Mouse (Mus musculus) T-helper 17 cell (primary cell): ENCODE data around the gene Crybg1.

Experiments
- in situ Hi-C, 2 experiments: fragments of 300-600 bp; cut with MboI, MseI; formaldehyde crosslinking; loops; 1 replicate in 1 of 2; 2 replicates in 1 of 2; pipeline ENCODE4 v1.15.1; 2025; ENCODE audit warnings: high pct_unique_total_duplicates in 2 of 2

The Crybg1 gene

DNA sequence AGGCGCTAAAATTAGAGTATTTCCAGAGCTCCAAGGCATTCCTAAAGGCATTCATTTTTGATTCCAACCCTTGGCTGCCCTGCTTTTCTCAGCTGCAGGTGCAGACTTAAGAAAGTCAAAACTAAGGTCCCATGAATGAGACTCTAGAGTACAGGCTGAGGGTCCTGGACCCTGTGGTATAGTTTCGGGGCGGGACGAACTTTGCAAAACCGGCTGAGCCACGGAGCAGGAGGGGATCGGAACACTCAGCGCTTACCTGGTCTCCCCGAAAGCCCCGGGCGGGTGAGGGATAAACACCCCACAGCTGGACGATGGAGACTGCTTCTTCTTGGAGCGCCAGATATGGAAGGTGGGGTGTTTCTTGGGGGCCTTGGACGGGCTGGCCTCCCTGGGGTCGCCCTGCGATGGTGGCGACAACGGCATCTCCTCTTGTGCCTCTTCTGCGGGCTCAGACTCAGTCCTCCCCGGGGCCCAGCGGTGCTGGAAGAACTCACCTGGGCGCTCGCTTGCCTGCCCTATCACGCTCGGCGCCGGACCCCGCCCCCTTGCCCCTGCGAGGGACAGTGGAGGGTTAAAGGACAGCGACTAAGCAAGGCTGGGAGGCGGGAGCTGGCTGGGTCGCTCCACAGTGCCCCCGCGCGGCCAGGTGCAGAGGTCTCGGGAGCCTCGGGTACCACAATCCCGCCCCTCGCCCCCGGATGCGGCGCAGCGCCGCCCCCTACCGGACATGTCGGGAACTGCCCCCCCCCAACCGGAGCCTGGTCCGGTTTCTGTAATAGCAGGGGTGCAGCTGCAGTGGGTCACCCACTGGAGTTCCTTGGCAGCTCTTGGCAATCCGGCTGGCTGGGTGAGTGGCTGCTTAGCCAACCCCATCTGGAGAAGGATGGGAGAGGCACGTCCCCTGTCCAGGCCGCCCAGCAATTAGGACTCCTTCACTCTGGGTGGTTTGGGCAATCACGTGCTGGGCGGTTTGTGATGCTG lies at the start of gene Crybg1:
Crybg1 (minus strand) TSS at position 517 of the 981 bp plus-strand sequence.
- in situ Hi-C loops: loop anchor here in 1 of 2 experiments (10.0 kb wide), 2 partner anchors 194 to 1354 kb away; no protein-coding TSS in a partner anchor

DNA sequence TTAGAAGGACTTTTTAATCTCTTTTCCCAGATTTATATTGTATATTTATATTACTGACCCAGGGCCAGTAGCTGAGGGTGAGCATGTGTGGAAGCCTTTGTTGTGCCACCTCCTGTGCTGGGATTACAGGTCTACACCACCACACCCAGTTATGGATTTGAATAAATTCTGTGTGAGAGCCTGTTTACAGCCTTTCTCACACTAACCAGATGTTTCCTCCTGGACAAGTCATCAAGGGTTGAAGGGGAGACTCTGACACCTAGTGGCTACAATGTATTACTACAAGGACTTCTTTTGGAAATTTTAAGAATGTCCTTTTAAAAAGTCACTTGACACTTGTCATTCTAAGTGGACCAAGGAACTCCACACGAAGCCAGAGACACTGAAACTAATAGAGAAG lies 28.7 kb upstream of the Crybg1 start:
- in situ Hi-C loops: loop anchor here in 1 of 2 experiments (5.0 kb wide), 1 partner anchor 230 kb away; no protein-coding TSS in a partner anchor

- in situ Hi-C loops: loop anchor here in 1 of 2 experiments (5.0 kb wide), 1 partner anchor 229 kb away; no protein-coding TSS in a partner anchor
These were observed 27.9 kb upstream of the Crybg1 start for GRCm38 (mm10) chr10:44176548-44176947.

- in situ Hi-C loops: loop anchor here in 1 of 2 experiments (5.0 kb wide), 1 partner anchor 229 kb away; no protein-coding TSS in a partner anchor
These were observed 27.5 kb upstream of the Crybg1 start for GRCm38 (mm10) chr10:44176120-44176519.

GRCm38 (mm10) chr10:44170145-44170544 lies 21.5 kb upstream of the Crybg1 start:
- in situ Hi-C loops: no loop called here

DNA sequence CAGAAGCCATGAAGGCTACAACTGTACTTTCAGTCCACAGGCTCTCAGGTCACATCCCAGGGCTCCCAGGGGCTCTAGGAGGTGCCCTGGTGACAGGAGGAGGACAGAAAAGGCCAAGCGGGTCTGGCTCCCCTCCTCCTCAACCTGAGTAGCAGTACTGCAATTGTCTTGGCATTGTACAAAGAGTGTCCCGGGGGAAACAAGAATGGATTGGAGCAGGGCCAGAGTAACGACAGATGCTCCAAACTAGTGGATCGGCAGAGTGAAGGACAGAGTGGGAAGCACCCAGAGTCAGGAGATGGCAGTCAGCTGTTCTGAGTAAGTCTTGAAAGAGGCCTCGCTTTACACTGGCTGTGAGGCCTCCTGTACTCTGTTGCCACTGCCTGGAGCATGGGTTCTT lies 18.4 kb upstream of the Crybg1 start:
- in situ Hi-C loops: no loop called here

GRCm38 (mm10) chr10:44164258-44164975 lies 15.8 kb upstream of the Crybg1 start:
- in situ Hi-C loops: no loop called here

- in situ Hi-C loops: no loop called here
These were observed 14.4 kb upstream of the Crybg1 start for GRCm38 (mm10) chr10:44163028-44163427.

- in situ Hi-C loops: no loop called here
These were observed 11.5 kb upstream of the Crybg1 start for GRCm38 (mm10) chr10:44160150-44160549.

DNA sequence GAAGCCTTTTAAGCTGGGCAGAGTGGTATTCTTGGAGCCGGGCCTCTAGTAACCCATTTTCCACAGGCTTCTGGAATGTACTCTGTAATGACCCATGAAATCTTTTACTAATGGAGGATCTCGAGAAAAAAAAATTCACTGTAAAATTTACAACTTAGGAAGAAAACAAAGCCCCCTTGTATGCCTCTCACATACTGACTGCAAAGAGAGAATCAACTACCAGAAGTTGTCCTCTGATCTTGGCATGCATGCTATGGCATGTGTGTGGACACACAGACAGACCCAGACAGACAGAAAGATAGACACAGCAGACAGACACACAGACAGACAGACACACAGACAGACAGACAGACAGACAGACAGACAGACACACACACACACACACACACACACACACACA lies 8.8 kb upstream of the Crybg1 start:
- in situ Hi-C loops: no loop called here

DNA sequence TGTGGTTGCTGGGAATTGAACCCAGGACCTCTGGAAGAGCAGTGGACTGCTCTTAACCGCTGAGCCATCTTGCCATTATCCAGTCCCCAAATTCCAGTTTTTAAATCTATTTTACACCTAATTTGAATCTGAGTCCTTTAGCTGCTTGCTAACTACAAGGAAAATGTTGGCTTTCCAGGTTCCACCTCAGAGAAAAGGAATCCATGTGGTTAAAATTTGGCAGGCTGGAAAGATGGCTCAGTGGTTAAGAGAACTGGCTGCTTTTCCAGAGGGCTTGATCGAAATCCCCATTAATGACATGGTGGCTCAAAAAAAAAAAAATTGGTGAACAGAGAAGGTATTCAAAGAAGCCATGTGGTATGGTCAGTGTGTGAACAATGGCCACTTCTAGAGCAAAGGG lies 1.8 kb upstream of the Crybg1 start:
- in situ Hi-C loops: no loop called here

DNA sequence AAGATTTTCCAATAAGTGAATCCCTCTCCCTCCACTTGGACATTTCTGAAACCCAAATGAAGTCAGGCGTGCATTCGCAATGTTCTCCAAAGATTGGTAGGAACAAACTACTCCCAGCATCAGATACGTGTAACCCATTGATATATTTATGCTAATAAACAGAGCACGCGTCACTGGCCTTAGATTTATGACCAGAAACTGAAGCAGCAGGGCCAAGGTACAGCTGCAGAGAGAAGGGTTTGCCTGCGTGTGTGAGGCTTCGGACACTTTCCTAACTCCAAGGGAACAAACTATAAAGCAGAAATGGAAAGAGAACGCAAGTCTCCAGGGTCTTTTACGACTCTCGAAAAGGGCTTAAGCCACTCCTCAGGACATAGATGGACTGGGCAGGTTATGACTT lies 5.3 kb downstream of the Crybg1 start:
- in situ Hi-C loops: loop anchor here in 1 of 2 experiments (10.0 kb wide), 2 partner anchors 189 to 1349 kb away; no protein-coding TSS in a partner anchor

DNA sequence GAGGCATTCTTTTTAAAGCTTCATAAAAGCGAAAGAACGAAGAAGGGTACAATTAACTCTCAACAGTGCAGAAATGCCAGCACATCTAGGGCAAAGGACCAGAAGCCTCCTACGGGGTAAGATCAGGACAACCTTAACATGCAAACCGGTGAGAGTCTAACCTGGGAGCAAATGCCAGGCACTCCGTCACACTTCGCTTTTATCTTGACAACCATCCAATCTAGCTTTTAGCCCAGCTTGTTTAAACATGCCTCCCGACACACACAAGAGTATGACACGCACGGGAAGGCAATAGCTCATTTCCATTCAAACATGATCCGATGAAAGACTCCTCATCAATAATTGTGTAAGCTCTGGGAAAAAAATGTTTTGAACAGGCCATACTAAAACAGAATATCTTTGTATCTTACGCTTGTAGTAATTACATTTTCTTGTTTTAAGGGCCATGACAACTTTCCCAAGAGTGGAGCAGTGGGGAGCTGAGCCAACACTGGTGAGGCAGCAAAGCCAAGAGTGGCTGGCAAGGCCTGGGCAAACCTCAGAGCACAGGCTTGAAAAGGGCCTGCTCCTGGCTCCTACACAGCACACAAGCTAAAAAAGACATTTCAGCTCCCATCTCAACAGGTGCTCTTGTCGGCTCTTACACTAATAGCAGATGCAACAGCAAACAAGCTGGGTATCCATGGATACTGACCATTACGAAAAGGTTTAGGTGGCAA lies 10.4 kb downstream of the Crybg1 start:
- in situ Hi-C loops: no loop called here

- in situ Hi-C loops: no loop called here
These were observed 22.6 kb downstream of the Crybg1 start for GRCm38 (mm10) chr10:44126047-44126446.

DNA sequence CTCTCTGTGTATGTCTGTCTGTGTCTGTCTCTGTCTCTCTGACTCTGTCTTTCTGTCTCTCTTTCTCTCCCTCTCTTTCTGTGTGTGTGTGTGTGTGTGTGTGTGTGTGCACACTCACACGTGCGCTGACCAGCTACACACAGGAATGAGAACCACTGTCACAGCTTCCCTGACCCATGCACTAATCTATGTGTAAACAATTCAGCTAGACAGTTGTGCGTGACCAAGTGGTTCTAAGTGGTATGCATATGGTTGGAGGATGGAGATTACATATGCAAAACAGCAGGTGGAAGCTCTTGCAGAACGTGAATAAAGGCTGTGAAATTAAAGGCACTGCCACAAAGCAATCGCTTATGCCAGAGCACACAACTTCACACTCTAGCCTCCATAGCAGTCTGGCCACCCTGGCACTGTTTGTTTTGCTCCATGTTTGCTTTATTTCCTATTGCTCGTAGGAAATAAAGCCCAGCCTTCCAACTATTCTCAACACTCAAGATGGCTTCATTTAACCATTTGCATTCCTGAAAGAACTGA lies 24.2 kb downstream of the Crybg1 start:
- in situ Hi-C loops: no loop called here

- in situ Hi-C loops: no loop called here
These were observed 30.0 kb downstream of the Crybg1 start for GRCm38 (mm10) chr10:44118616-44119015.

GRCm38 (mm10) chr10:44116796-44117195 lies 31.9 kb downstream of the Crybg1 start:
- in situ Hi-C loops: no loop called here

- in situ Hi-C loops: no loop called here
These were observed 34.0 kb downstream of the Crybg1 start for GRCm38 (mm10) chr10:44114611-44115010.

- in situ Hi-C loops: no loop called here
These were observed 36.5 kb downstream of the Crybg1 start for GRCm38 (mm10) chr10:44112005-44112675.

- in situ Hi-C loops: no loop called here
These were observed 37.5 kb downstream of the Crybg1 start for GRCm38 (mm10) chr10:44111168-44111567.

DNA sequence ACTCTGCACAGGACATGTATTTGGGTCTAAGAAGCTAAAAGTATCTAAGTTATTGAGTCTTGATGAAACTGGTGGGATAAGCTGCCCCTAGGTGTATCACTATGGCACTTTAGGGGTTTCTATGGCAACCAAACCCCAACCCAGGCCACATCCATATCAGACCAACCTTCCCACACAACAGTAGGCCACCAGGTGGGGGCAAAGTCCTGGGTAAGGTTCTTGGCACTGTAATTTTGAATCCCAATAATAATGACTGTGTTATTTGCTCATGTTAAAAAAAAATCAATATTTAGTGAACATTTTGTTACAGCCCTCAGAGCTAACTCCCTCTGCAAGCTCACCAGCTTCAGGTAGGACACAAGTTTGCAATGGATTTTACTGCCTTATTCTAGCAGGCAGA lies 38.2 kb downstream of the Crybg1 start:
- in situ Hi-C loops: no loop called here
